In the genomic region with DNA sequence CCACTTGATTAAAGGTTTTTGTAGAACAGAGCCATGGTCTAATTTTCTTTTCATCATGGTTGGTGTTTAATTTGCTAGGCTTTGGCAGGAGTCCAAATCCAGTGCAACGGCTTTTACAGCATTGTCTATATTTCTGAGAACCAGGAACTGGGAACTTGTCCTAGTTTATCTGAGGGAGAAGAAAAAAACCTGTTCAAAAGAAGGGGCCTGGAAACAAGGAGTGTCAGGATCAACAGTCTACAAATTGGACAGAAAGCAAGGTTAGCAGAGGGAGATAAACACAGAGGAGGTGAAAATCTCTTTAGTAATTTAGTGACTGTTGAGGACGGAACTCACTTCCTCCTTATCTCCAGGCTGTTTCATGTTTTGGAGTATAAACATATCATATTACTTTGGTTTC, we compare ENCODE assay signal across 12 mouse cellular contexts.
A peak's percentile ranks its signal among the peaks of the same experiment; 100 is the strongest.
DNase-seq lines count a peak whose midpoint lies in the region; ATAC-seq and TF ChIP-seq lines count a peak whose summit lies in the region.
"Had no signal": no experiment of that assay in that cellular context is flagged by ENCODE, and none has a peak within 500 bp of the region (broad histone marks: within the 10 kb centered on the region; RNA-seq: fewer than 3 reads in every experiment).

No protein-coding gene starts in this region.

- H3K9me3 ChIP-seq in midbrain, embryonic 14.5 days (ENCODE audit: control insufficient read depth, low read length) = no peaks in the 10 kb centered on the region
- H3K9me3 ChIP-seq in midbrain, embryonic 16.5 days (replicated peaks; ENCODE audit: control insufficient read depth, low read length, poor library complexity, severe bottlenecking) = no peaks in the 10 kb centered on the region
- no peaks in the 10 kb centered on the region for H3K9me3 ChIP-seq in liver, embryonic 12.5 days (replicated peaks)
- H3K9me3 ChIP-seq: limb, embryonic 10.5 days; liver, embryonic 15.5 days had no signal

- H3K36me3 ChIP-seq in midbrain, embryonic 14.5 days (ENCODE audit: control insufficient read depth, insufficient read depth, low read length) = no peaks in the 10 kb centered on the region
- H3K36me3 ChIP-seq in midbrain, embryonic 16.5 days (ENCODE audit: control insufficient read depth, insufficient read depth, low read length) = no peaks in the 10 kb centered on the region
- H3K36me3 ChIP-seq in liver, embryonic 12.5 days = no peaks in the 10 kb centered on the region
- H3K36me3 ChIP-seq: limb, embryonic 10.5 days; liver, embryonic 15.5 days had no signal

- no peak overlapping the region for H3K4me2 ChIP-seq in midbrain, embryonic 14.5 days (ENCODE audit: low read length)
- no peak overlapping the region for H3K4me2 ChIP-seq in midbrain, embryonic 16.5 days (ENCODE audit: low read length)
- H3K4me2 ChIP-seq in liver, embryonic 12.5 days = no peak overlapping the region
- H3K4me2 ChIP-seq: liver, embryonic 15.5 days had no signal

- peak; percentile 5 for DNase-seq in heart, adult 11 months
- DNase-seq in heart, postnatal 25 days (ENCODE audit: low spot score) = no peak
- peak; percentile 49 for DNase-seq in midbrain, embryonic 14.5 days
- peak; percentile 91 for DNase-seq in brain, embryonic 14.5 days (ENCODE audit: low read depth)
- DNase-seq in gastrocnemius, adult 2 months = no peak
- DNase-seq: heart, postnatal 4 days had no signal

- H3K4me1 ChIP-seq in midbrain, embryonic 14.5 days (ENCODE audit: control insufficient read depth, insufficient read depth, low read length) = no peaks in the 10 kb centered on the region
- H3K4me1 ChIP-seq in midbrain, embryonic 16.5 days (ENCODE audit: control insufficient read depth, insufficient read depth, low read length) = no peaks in the 10 kb centered on the region
- no peaks in the 10 kb centered on the region for H3K4me1 ChIP-seq in liver, embryonic 12.5 days
- H3K4me1 ChIP-seq: limb, embryonic 10.5 days; liver, embryonic 15.5 days had no signal

- no peak for TF ChIP-seq POLR2A in brain, embryonic 14.5 days (IDR thresholded peaks at IDR 0.05; ENCODE audit: borderline replicate concordance, extremely low read depth, insufficient read depth, insufficient read length, poor library complexity, severe bottlenecking)

- no peak overlapping the region for H3K4me3 ChIP-seq in midbrain, embryonic 14.5 days (replicated peaks; ENCODE audit: low read depth, low read length)
- H3K4me3 ChIP-seq in midbrain, embryonic 16.5 days (ENCODE audit: low read depth, low read length) = no peak overlapping the region
- H3K4me3 ChIP-seq in liver, embryonic 12.5 days = no peak overlapping the region
- no peak overlapping the region for H3K4me3 ChIP-seq in gastrocnemius, adult 2 months
- H3K4me3 ChIP-seq: limb, embryonic 10.5 days; liver, embryonic 15.5 days; myocyte had no signal

- ATAC-seq in midbrain, embryonic 14.5 days (ENCODE audit: low FRiP score, low TSS enrichment) = no peak
- no peak for ATAC-seq in midbrain, embryonic 16.5 days
- ATAC-seq in megakaryocyte-erythroid progenitor cell, adult 5-6 weeks (replicated peaks; ENCODE audit: low FRiP score, low TSS enrichment, poor library complexity, severe bottlenecking) = peak; percentile 74
- no peak for ATAC-seq in liver, embryonic 12.5 days

- H3K27me3 ChIP-seq in midbrain, embryonic 14.5 days (ENCODE audit: control insufficient read depth, insufficient read depth, low read length) = no peaks in the 10 kb centered on the region
- H3K27me3 ChIP-seq in midbrain, embryonic 16.5 days (ENCODE audit: control insufficient read depth, insufficient read depth, low read depth, low read length) = no peaks in the 10 kb centered on the region
- no peaks in the 10 kb centered on the region for H3K27me3 ChIP-seq in liver, embryonic 12.5 days (replicated peaks)
- H3K27me3 ChIP-seq: liver, embryonic 15.5 days had no signal

- H3K9ac ChIP-seq in midbrain, embryonic 14.5 days (replicated peaks; ENCODE audit: low read length) = no peak overlapping the region
- no peak overlapping the region for H3K9ac ChIP-seq in midbrain, embryonic 16.5 days (ENCODE audit: low read depth, low read length)
- no peak overlapping the region for H3K9ac ChIP-seq in liver, embryonic 12.5 days
- H3K9ac ChIP-seq: liver, embryonic 15.5 days had no signal

- no peak overlapping the region for H3K27ac ChIP-seq in midbrain, embryonic 14.5 days (replicated peaks; ENCODE audit: low read depth, low read length)
- H3K27ac ChIP-seq in midbrain, embryonic 16.5 days (ENCODE audit: low read length) = no peak overlapping the region
- no peak overlapping the region for H3K27ac ChIP-seq in liver, embryonic 12.5 days
- H3K27ac ChIP-seq in gastrocnemius, adult 2 months = no peak overlapping the region
- H3K27ac ChIP-seq: limb, embryonic 10.5 days; liver, embryonic 15.5 days had no signal

- intact Hi-C loops in heart, postnatal 25 days (cut with DNase I) = no loop called here
- intact Hi-C loops in gastrocnemius, adult 2 months (cut with DNase I) = no loop called here

- no peak for TF ChIP-seq CTCF in brain, embryonic 14.5 days (IDR thresholded peaks at IDR 0.05; ENCODE audit: borderline replicate concordance, extremely low read depth, insufficient read depth, insufficient read length)
- TF ChIP-seq CTCF in gastrocnemius, adult 2 months (IDR thresholded peaks at IDR 0.05) = no peak

- 57% methylated on average over 2 of the region's 2 CpGs for WGBS in midbrain, embryonic 14.5 days
- WGBS in midbrain, embryonic 16.5 days = 53% methylated on average over 2 of the region's 2 CpGs
- WGBS in liver, embryonic 12.5 days (ENCODE audit: insufficient replicate concordance) = 56% methylated on average over 2 of the region's 2 CpGs

Comparison
In these comparisons a context has a peak if more than half of its experiments do, and no peak if none do; other contexts are left out.
1. DNase-seq: peak in heart, adult 11 months (single experiment), midbrain, embryonic 14.5 days (single experiment) and brain, embryonic 14.5 days (single experiment); none in heart, postnatal 25 days (single experiment) and gastrocnemius, adult 2 months (single experiment).